Mouse (Mus musculus) midbrain, postnatal 0 days (tissue): Measurements from ENCODE around the gene Mapk8. TPM values are rescaled to one million over a fixed set of nuclear protein-coding genes. Genes with fewer than 3 reads are reported as not detected.

Experiments
- ATAC-seq: fragments of 200-750 bp; cut with Nextera tagmentation; 2 replicates; pipeline ENCODE4 v1.8.0; 2017; ENCODE audit warnings: moderate number of reproducible peaks, mild to moderate bottlenecking, moderate TSS enrichment, moderate library complexity; ENCODE audit not compliant: low FRiP score
- DNase-seq: peaks from one replicate; pipeline ENCODE4 v3.0.0-alpha.2; 2015; ENCODE audit warnings: low spot score
- H3K27ac ChIP-seq: fragments of 300-500 bp; sonication (generic); 2 replicates; pipeline ENCODE4 v1.5.1; 2014; ENCODE audit warnings: low read depth, mild to moderate bottlenecking, low read length, mixed read lengths
- H3K27me3 ChIP-seq: fragments of 300-500 bp; sonication (generic); 2 replicates; pipeline ENCODE4 v1.6.1; 2014; ENCODE audit warnings: low read length, control low read depth, mixed read lengths; ENCODE audit not compliant: insufficient read depth
- H3K36me3 ChIP-seq: fragments of 300-500 bp; sonication (generic); 2 replicates; pipeline ENCODE4 v1.6.1; 2014; ENCODE audit warnings: low read length, control low read depth, mixed read lengths; ENCODE audit not compliant: insufficient read depth
- H3K4me1 ChIP-seq: fragments of 300-500 bp; sonication (generic); 2 replicates; pipeline ENCODE4 v1.6.1; 2014; ENCODE audit warnings: mild to moderate bottlenecking, control low read depth, antibody characterized with exemption, low read length, mixed read lengths; ENCODE audit not compliant: insufficient read depth
- H3K4me2 ChIP-seq: fragments of 300-500 bp; sonication (generic); 2 replicates; pipeline ENCODE4 v1.6.1; 2014; ENCODE audit warnings: low read depth, mild to moderate bottlenecking, low read length, mixed read lengths; ENCODE audit not compliant: poor library complexity, severe bottlenecking
- H3K4me3 ChIP-seq: fragments of 300-500 bp; sonication (generic); 2 replicates; pipeline ENCODE4 v1.5.1; 2014; ENCODE audit warnings: low read depth, mild to moderate bottlenecking, low read length, moderate library complexity
- H3K9ac ChIP-seq: fragments of 300-500 bp; sonication (generic); replicated peaks from 2 replicates; pipeline ENCODE4 v1.6.1; 2014; ENCODE audit warnings: mild to moderate bottlenecking, low read length, moderate library complexity, mixed read lengths; ENCODE audit not compliant: poor library complexity, severe bottlenecking
- H3K9me3 ChIP-seq: fragments of 300-500 bp; sonication (generic); 2 replicates; pipeline ENCODE4 v1.6.1; 2016; ENCODE audit warnings: low read length, control low read depth
- CTCF ChIP-seq: IDR thresholded peaks from 2 replicates; pipeline ENCODE4 v1.5.1; 2016; ENCODE audit warnings: antibody characterized with exemption, mild to moderate bottlenecking
- WGBS: fragments of 180-500 bp; shearing (Covaris S2); extraction: QIAGEN DNeasy Blood & Tissue Kit; methylation state at CpG from one replicate; pipeline ENCODE4 v1.1.7; 2014; 5-methylcytosine and 5-hydroxymethylcytosine counted together
- polyA plus RNA-seq: library from polyadenylated mRNA; unstranded; fragments of >200 nt; fragmentation: Nextera tagmentation; extraction: Ambion mirVana; gene quantifications from 2 replicates; pipeline ENCODE4 v1.2.1, GENCODE M21; 2015
- total RNA-seq: library from RNA; depleted of rRNA; stranded (reverse); fragments of >200 nt; gene quantifications from 2 replicates; pipeline ENCODE4 v1.2.3, GENCODE M21; 2014

Gene Mapk8
- total and polyA plus RNA-seq, 2 experiments from 2014 or later, result 32.6 to 102 TPM

- no peak for TF ChIP-seq CTCF
- Histone ChIP-seq H3K27me3 (peaks cover 23% of the 10 kb centered on the region), H3K9me3 (no peaks in the 10 kb centered on the region), H3K36me3 (no peaks in the 10 kb centered on the region), H3K27ac (no peak overlapping the region), H3K4me2 (peak overlapping the region; percentile 94), H3K4me3 (peak overlapping the region; percentile 53), H3K4me1 (no peaks in the 10 kb centered on the region), H3K9ac (peak overlapping the region; percentile 79)
- 1% methylated on average over 38 of the region's 42 CpGs for WGBS
- ATAC-seq (no peak), DNase-seq (no peak)
Measured at GRCm38 (mm10) chr14:33351019-33351418, 95.9 kb downstream of the Mapk8 start.

GRCm38 (mm10) chr14:33348146-33348545, 98.8 kb downstream of the Mapk8 start:
- TF ChIP-seq CTCF, result no peak

GRCm38 (mm10) chr14:33347738-33348137, 99.2 kb downstream of the Mapk8 start:
- TF ChIP-seq CTCF, result no peak
- ATAC-seq (no peak), DNase-seq (no peak)

More at GRCm38 (mm10) chr14:33348146-33348545, 98.8 kb downstream of the Mapk8 start:
- no peak for ATAC-seq
- Histone ChIP-seq H3K27me3 (peaks cover 23% of the 10 kb centered on the region), H3K27ac (no peak overlapping the region), H3K4me3 (no peak overlapping the region), H3K9me3 (no peaks in the 10 kb centered on the region), H3K36me3 (no peaks in the 10 kb centered on the region), H3K4me1 (no peaks in the 10 kb centered on the region), H3K4me2 (no peak overlapping the region), H3K9ac (no peak overlapping the region)
- no peak for DNase-seq
- 74% methylated on average over 1 of the region's 1 CpGs for WGBS

GRCm38 (mm10) chr14:33346546-33346945, 100.4 kb downstream of the Mapk8 start:
- H3K9me3 ChIP-seq, result no peaks in the 10 kb centered on the region
- H3K36me3 ChIP-seq, result no peaks in the 10 kb centered on the region
- ATAC-seq (no peak), DNase-seq (no peak)
- H3K4me3 ChIP-seq, result no peak overlapping the region
- H3K9ac ChIP-seq, result no peak overlapping the region
- no peak overlapping the region for H3K4me2 ChIP-seq
- H3K27ac ChIP-seq, result no peak overlapping the region
- no peaks in the 10 kb centered on the region for H3K4me1 ChIP-seq
- no peak for TF ChIP-seq CTCF
- WGBS, result 72% methylated on average over 6 of the region's 6 CpGs
- peaks cover 13% of the 10 kb centered on the region for H3K27me3 ChIP-seq

More at GRCm38 (mm10) chr14:33347738-33348137, 99.2 kb downstream of the Mapk8 start:
- Histone ChIP-seq H3K4me2 (no peak overlapping the region), H3K27me3 (peaks cover 23% of the 10 kb centered on the region), H3K9me3 (no peaks in the 10 kb centered on the region), H3K27ac (no peak overlapping the region), H3K4me3 (no peak overlapping the region), H3K4me1 (no peaks in the 10 kb centered on the region), H3K36me3 (no peaks in the 10 kb centered on the region), H3K9ac (no peak overlapping the region)
- WGBS, result 56% methylated on average over 4 of the region's 4 CpGs

- Histone ChIP-seq H3K27me3 (no peaks in the 10 kb centered on the region), H3K4me1 (no peaks in the 10 kb centered on the region), H3K4me2 (no peak overlapping the region), H3K9ac (no peak overlapping the region), H3K4me3 (no peak overlapping the region), H3K36me3 (no peaks in the 10 kb centered on the region), H3K27ac (no peak overlapping the region), H3K9me3 (no peaks in the 10 kb centered on the region)
- no peak for ATAC-seq
- TF ChIP-seq CTCF, result no peak
- WGBS, result 86% methylated on average over 14 of the region's 14 CpGs
- DNase-seq, result no peak
Measured at GRCm38 (mm10) chr14:33343131-33343725, 103.7 kb downstream of the Mapk8 start.

GRCm38 (mm10) chr14:33338684-33339083, 108.3 kb downstream of the Mapk8 start:
- TF ChIP-seq CTCF, result peak; percentile 58
- DNase-seq, result no peak
- ATAC-seq, result no peak

More at GRCm38 (mm10) chr14:33338684-33339083, 108.3 kb downstream of the Mapk8 start:
- H3K9ac ChIP-seq, result no peak overlapping the region
- WGBS, result 77% methylated on average over 5 of the region's 5 CpGs
- no peak overlapping the region for H3K4me2 ChIP-seq
- H3K27me3 ChIP-seq, result no peaks in the 10 kb centered on the region
- no peaks in the 10 kb centered on the region for H3K36me3 ChIP-seq
- no peak overlapping the region for H3K4me3 ChIP-seq
- H3K27ac ChIP-seq, result no peak overlapping the region
- no peaks in the 10 kb centered on the region for H3K4me1 ChIP-seq
- H3K9me3 ChIP-seq, result no peaks in the 10 kb centered on the region
